Mouse (Mus musculus) lung, postnatal 10 days (tissue): ENCODE data around the gene Cpsf3.
A peak's percentile ranks its signal among the peaks of the same experiment; 100 is the strongest.

Experiments
- DNase-seq: peaks from one replicate; pipeline ENCODE4 v3.0.0; 2021

Gene Cpsf3

DNA sequence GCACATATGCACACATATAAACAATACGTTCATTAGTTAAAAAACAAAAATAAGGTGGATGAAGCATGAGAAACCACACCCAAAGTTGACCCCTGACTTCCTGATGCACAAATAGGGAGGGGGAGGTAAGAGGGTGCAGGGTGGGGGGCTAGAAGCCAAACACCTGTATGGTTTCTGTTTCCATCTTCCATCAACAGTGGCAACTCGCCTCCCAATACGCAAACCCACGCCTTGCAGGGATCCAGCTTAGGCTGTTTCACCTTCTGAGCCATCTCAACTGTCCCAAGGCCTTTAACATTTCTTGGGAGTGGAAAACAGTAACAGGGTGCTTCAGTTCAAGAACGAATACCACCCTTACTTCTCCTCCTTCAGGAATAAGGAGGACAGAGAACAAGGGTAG lies 52.0 kb downstream of the Cpsf3 start:
- DNase-seq, result no peak

- DNase-seq, result no peak
Observed at GRCm38 (mm10) chr12:21340674-21341073, 55.5 kb downstream of the Cpsf3 start.

DNA sequence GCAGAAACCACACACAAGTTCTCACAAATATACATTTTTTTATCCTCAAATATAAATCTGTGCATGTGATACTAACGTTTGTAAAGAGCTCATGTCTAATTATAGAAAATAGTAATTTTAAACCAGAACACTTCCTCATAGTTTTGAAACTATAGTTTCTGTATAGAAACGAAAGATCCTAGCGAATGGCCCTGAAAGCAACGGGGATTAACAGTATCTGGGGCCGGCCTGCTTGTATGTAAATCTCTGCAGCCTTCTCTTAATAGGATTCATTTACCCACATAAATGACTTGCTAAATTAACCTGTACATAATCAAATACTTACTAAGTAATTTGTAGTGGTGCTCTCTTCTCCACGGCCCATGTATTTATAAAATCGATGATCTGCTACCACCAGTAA lies 61.8 kb downstream of the Cpsf3 start:
- no peak for DNase-seq

DNA sequence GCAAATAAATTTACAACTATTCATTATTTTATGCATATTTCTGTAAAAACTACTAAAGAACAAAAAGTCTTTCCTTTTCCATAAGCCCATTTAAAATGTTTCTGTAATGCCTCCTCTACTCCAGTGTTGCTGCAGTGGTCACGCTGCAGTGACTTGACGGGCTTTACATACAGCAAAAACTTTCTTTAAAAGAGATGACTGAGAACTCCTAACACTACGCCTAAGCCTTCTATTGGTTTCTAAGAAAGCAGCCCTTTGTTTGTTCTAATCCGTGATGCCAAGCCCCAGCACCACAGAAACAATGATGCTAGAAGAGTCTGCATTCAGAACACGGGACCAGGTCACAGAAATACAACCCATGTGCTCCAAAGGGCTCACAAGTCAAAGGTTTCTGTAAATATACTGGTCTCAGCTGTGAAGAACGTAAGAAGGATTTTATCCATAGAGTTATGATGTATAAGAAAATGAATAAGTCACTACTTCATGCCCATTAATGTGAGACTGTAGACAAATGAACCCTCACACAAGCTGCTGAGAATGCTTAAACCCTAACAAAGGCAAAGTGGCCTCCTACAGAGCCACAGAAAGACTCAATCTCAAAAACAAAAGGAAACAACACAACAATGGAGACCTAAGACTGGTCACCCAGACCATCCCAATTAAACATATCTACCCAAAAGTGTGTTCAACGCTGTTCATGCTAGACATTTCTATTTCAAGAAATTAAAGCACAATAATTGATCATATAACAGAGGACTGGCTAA lies 65.1 kb downstream of the Cpsf3 start:
- no peak for DNase-seq

DNA sequence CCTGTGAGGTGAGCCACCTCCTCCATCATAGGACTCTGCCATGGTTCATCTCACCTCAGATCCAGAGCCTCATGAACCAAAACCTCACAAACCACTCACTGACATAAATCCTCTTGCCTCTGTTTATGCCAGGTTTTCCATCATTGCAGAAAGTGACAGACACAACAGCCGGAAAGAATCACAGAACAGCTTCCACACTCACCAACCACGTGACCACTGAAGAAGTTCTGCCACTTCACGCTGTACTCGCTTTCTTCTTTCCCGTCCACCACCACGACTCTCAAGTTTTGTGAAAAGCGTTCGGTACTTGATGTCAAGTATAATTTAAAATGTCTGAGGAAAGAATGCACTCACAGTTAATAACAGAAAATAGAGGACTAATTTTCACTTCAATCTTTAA lies 68.5 kb downstream of the Cpsf3 start:
- peak; percentile 62 for DNase-seq

DNA sequence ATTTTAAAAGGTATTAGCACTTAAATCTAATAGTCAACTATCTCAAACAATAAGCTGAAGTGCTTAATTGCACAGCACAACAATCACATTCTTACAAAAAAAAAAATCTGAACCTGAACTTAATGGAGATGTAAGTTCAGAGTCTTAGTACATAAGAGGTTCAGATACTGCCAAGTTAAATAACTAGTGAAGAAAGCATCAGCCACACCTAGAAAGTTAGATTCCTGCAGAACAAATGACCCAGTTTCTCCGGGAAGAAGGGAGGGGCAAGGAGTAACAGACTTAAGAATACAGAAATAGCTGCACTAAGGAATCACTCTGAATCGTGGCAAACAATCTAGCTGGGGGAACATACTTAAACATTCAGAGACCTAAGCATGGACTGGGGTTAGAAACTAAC lies 77.5 kb downstream of the Cpsf3 start:
- DNase-seq, result peak; percentile 44

DNA sequence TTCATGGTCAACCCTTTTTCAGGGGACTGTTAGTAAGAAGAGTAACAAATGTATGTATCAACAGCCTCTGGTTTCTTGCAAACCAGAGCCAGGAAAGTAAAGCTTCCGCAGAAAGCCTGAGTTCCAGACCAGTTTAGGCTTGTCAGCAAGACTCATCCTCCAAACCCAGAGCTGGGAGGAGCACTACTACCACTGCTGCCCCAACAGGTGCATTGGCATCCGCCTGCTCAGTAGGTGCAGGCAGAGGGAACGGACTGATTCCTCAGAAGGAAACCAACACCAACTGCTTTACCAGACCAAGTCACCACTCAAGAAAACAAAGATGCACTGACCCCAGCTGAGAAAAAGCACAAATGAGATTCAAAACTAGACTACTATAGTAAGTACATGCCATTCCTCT lies 78.0 kb downstream of the Cpsf3 start:
- DNase-seq, result no peak
